Mouse (Mus musculus): ENCODE results near the gene Ddr1. TPM values are rescaled to one million over a fixed set of nuclear protein-coding genes. Genes with fewer than 3 reads are reported as not detected.
"Not testable (repeated sequence)": the region's sequence is repeated elsewhere in the genome, so short reads cannot be mapped to it uniquely, and the experiment has no call there.

Gene Ddr1
- polyA plus RNA-seq, 1 experiment, result not detected

DNA sequence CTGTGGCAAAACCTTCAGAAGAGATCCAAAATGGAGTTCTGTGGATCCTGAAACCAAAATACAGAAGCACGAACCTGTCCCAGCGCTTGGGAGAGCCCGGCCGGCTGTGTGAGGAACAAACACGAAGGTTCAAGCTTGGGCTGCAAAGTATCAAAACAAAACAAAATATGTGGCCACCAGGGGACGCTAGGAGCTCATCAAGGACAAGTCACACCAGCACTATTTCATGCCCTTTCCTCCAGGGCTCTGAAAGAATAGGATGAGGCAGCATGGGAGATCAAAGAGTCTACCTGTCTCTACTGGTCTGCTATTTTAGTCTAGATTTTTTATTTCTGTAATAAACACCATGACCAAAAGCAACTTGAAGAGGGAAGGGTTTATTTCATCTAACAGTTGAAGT, 35.3 kb upstream of the Ddr1 start:
- TF ChIP-seq CTCF (IDR thresholded peaks at IDR 0.05; ENCODE audit: insufficient read depth, low read depth, low read length), result no peak
- no peak for TF ChIP-seq POLR2A (IDR thresholded peaks at IDR 0.05; ENCODE audit: insufficient read depth, low read depth, low read length)
- H3K27ac ChIP-seq (ENCODE audit: insufficient read depth, low read depth, low read length), result no peak overlapping the region
- 12% methylated on average over 6 of the region's 6 CpGs for WGBS
- H3K4me3 ChIP-seq (ENCODE audit: insufficient read depth, low read depth, low read length), result no peak overlapping the region
- H3K4me1 ChIP-seq (ENCODE audit: control insufficient read depth, insufficient read depth, low read length), result peaks cover 5% of the 10 kb centered on the region; the same call in 1 of the 2 replicates

- H3K27ac ChIP-seq (ENCODE audit: insufficient read depth, low read depth, low read length), result no peak overlapping the region
- 12% methylated on average over 12 of the region's 12 CpGs for WGBS
- peaks cover 5% of the 10 kb centered on the region; the same call in 1 of the 2 replicates for H3K4me1 ChIP-seq (ENCODE audit: control insufficient read depth, insufficient read depth, low read length)
- TF ChIP-seq POLR2A (IDR thresholded peaks at IDR 0.05; ENCODE audit: insufficient read depth, low read depth, low read length), result no peak
- TF ChIP-seq CTCF (IDR thresholded peaks at IDR 0.05; ENCODE audit: insufficient read depth, low read depth, low read length), result peak; percentile 68; the same call in 1 of the 2 replicates
- H3K4me3 ChIP-seq (ENCODE audit: insufficient read depth, low read depth, low read length), result no peak overlapping the region
Measured at GRCm38 (mm10) chr17:35737743-35738142, 33.3 kb upstream of the Ddr1 start.

DNA sequence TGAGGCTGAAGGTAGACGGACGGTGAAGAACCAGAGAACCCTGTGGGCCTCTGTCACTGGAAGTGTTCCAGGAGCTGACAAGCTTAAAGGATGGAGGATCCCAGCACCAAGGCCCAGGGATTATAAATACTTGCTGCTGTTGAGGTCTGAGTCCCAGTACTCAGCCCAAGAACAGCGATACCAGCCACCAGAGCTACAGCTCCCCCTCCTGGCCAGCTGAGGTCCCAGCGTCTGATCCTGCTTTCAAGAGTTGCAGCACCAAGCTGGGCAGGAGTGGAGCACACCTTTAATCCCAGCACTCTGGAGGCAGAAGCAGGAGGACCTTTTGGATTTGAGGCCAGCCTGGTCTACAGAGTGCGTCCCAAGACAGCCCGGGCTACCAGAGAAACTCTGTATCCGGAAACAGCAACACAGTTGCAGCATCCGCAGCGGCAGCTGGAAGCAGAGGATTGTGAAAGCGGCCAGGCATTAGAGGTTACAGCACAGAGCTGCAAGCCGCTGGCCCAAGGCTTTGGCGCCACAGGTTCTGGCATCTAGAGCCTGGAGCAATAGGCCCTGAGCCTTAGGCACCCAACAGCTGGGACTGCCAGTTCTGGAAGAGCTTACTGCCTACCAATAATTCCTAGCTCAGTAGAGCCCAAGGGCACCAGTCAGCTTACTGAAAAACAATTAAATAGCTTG, 32.0 kb upstream of the Ddr1 start:
- H3K27ac ChIP-seq (ENCODE audit: insufficient read depth, low read depth, low read length), result no peak overlapping the region
- peaks cover 5% of the 10 kb centered on the region; the same call in 1 of the 2 replicates for H3K4me1 ChIP-seq (ENCODE audit: control insufficient read depth, insufficient read depth, low read length)
- WGBS, result 53% methylated on average over 12 of the region's 12 CpGs
- TF ChIP-seq CTCF (IDR thresholded peaks at IDR 0.05; ENCODE audit: insufficient read depth, low read depth, low read length) (peak; percentile 49; the same call in 1 of the 2 replicates), POLR2A (IDR thresholded peaks at IDR 0.05; ENCODE audit: insufficient read depth, low read depth, low read length) (no peak)
- H3K4me3 ChIP-seq (ENCODE audit: insufficient read depth, low read depth, low read length), result no peak overlapping the region

DNA sequence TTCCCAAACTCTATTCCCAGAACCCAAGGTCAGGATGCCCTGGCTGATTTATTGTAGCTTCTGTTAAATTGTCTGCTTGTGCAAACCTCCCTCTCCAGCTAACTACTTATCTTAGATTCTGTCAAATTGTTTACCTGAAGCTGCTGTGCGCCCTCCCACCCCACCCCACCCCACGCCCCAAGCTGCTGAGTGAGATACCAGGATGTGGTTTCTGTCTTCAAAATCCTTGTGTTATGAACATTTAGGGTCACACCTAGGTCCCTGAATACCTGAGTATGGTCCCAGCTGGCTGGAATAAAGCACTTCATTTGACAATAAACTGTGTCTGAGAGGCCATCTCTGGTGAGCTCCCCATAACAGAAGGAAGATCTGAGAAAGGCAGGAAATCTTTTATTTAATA, 30.1 kb upstream of the Ddr1 start:
- Histone ChIP-seq H3K4me3 (ENCODE audit: insufficient read depth, low read depth, low read length) (no peak overlapping the region), H3K27ac (ENCODE audit: insufficient read depth, low read depth, low read length) (no peak overlapping the region), H3K4me1 (ENCODE audit: control insufficient read depth, insufficient read depth, low read length) (peaks cover 5% of the 10 kb centered on the region; the same call in 1 of the 2 replicates)
- TF ChIP-seq CTCF (IDR thresholded peaks at IDR 0.05; ENCODE audit: insufficient read depth, low read depth, low read length) (no peak), POLR2A (IDR thresholded peaks at IDR 0.05; ENCODE audit: insufficient read depth, low read depth, low read length) (no peak)
- 91% methylated on average over 2 of the region's 2 CpGs for WGBS

- no peak overlapping the region for H3K4me3 ChIP-seq (ENCODE audit: insufficient read depth, low read depth, low read length)
- WGBS, result 98% methylated on average over 2 of the region's 2 CpGs
- no peak overlapping the region for H3K27ac ChIP-seq (ENCODE audit: insufficient read depth, low read depth, low read length)
- peaks cover 5% of the 10 kb centered on the region; the same call in 1 of the 2 replicates for H3K4me1 ChIP-seq (ENCODE audit: control insufficient read depth, insufficient read depth, low read length)
- no peak for TF ChIP-seq POLR2A (IDR thresholded peaks at IDR 0.05; ENCODE audit: insufficient read depth, low read depth, low read length)
- TF ChIP-seq CTCF (IDR thresholded peaks at IDR 0.05; ENCODE audit: insufficient read depth, low read depth, low read length), result no peak
Measured at GRCm38 (mm10) chr17:35733398-35733797, 29.0 kb upstream of the Ddr1 start.

- no peak overlapping the region for H3K27ac ChIP-seq (ENCODE audit: insufficient read depth, low read depth, low read length)
- H3K4me1 ChIP-seq (ENCODE audit: control insufficient read depth, insufficient read depth, low read length), result peaks cover 5% of the 10 kb centered on the region; the same call in 1 of the 2 replicates
- 76% methylated on average over 10 of the region's 10 CpGs for WGBS
- TF ChIP-seq CTCF (IDR thresholded peaks at IDR 0.05; ENCODE audit: insufficient read depth, low read depth, low read length) (no peak), POLR2A (IDR thresholded peaks at IDR 0.05; ENCODE audit: insufficient read depth, low read depth, low read length) (no peak)
- no peak overlapping the region for H3K4me3 ChIP-seq (ENCODE audit: insufficient read depth, low read depth, low read length)
Measured at GRCm38 (mm10) chr17:35731431-35732145, 27.2 kb upstream of the Ddr1 start.

GRCm38 (mm10) chr17:35730112-35730511, 25.7 kb upstream of the Ddr1 start:
- WGBS, result 73% methylated on average over 3 of the region's 3 CpGs
- not testable (repeated sequence) for H3K27ac ChIP-seq (ENCODE audit: insufficient read depth, low read depth, low read length); H3K4me1 ChIP-seq (ENCODE audit: control insufficient read depth, insufficient read depth, low read length); H3K4me3 ChIP-seq (ENCODE audit: insufficient read depth, low read depth, low read length)

DNA sequence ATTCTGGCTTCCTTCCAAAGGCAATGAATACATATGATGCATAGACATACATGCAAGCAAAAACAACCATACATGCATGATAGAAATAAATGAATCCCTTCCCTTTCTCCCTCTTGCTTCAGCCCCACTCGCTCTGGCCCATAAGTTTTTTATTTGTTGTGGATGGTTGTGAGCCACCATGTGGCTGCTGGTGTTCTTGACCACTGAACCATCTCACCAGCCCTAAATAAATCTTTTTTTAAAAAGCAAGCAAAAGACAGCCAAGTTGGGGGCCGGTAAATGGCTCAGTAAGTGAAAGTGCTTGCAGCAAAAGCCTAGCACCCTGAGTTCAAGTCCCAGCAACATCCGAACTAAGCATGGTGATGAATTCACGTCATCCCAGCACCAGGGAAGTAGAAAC, 24.4 kb upstream of the Ddr1 start:
- H3K4me1 ChIP-seq (ENCODE audit: control insufficient read depth, insufficient read depth, low read length), result no peaks in the 10 kb centered on the region
- 86% methylated on average over 4 of the region's 4 CpGs for WGBS
- H3K4me3 ChIP-seq (ENCODE audit: insufficient read depth, low read depth, low read length), result no peak overlapping the region
- H3K27ac ChIP-seq (ENCODE audit: insufficient read depth, low read depth, low read length), result no peak overlapping the region
- no peak for TF ChIP-seq CTCF (IDR thresholded peaks at IDR 0.05; ENCODE audit: insufficient read depth, low read depth, low read length)
- TF ChIP-seq POLR2A (IDR thresholded peaks at IDR 0.05; ENCODE audit: insufficient read depth, low read depth, low read length), result no peak

- 62% methylated on average over 10 of the region's 10 CpGs for WGBS
- no peak overlapping the region for H3K4me3 ChIP-seq (ENCODE audit: insufficient read depth, low read depth, low read length)
- no peak for TF ChIP-seq CTCF (IDR thresholded peaks at IDR 0.05; ENCODE audit: insufficient read depth, low read depth, low read length)
- TF ChIP-seq POLR2A (IDR thresholded peaks at IDR 0.05; ENCODE audit: insufficient read depth, low read depth, low read length), result no peak
- H3K27ac ChIP-seq (ENCODE audit: insufficient read depth, low read depth, low read length), result no peak overlapping the region
- no peaks in the 10 kb centered on the region for H3K4me1 ChIP-seq (ENCODE audit: control insufficient read depth, insufficient read depth, low read length)
Measured at GRCm38 (mm10) chr17:35727471-35728205, 23.2 kb upstream of the Ddr1 start.

Data from olfactory bulb, adult 2 months (tissue).